Mouse (Mus musculus): ENCODE data around the gene Ssh1. TPM values are rescaled to one million over a fixed set of nuclear protein-coding genes. Genes with fewer than 3 reads are reported as not detected.

The Ssh1 gene
- polyA plus RNA-seq, 2 experiments: 4.9 to 6.7 TPM

- H3K9me3 ChIP-seq (ENCODE audit: control insufficient read depth, low read length): no peaks in the 10 kb centered on the region
- peak; percentile 69 to 76 (median 74) for DNase-seq (ENCODE audit: low read depth in 3 of 3, low spot score in 3 of 3)
- WGBS (ENCODE audit: insufficient replicate concordance): 5% methylated on average over 4 of the region's 4 CpGs
- TF ChIP-seq EP300 (IDR thresholded peaks at IDR 0.05; ENCODE audit: low read depth) (no peak), CTCF (IDR thresholded peaks at IDR 0.05; ENCODE audit: low read depth) (peak; percentile 99)
- ATAC-seq (ENCODE audit: insufficient read depth): peak; percentile 55; the same call in 1 of the 2 replicates
- H3K27me3 ChIP-seq (ENCODE audit: control insufficient read depth, insufficient read depth, low read length): no peaks in the 10 kb centered on the region
- no peak overlapping the region for H3K4me2 ChIP-seq (ENCODE audit: low read depth)
- H3K9ac ChIP-seq (replicated peaks): no peak overlapping the region
- no peak overlapping the region for H3K27ac ChIP-seq
- H3K36me3 ChIP-seq (replicated peaks; ENCODE audit: control insufficient read depth, insufficient read depth, low read depth): peaks cover 37% of the 10 kb centered on the region
- H3K4me3 ChIP-seq (ENCODE audit: insufficient read depth in 1 of 2, low read depth in 2 of 2, low read length in 2 of 2): no peak overlapping the region
- peaks cover 12 to 16% of the 10 kb centered on the region in 2 experiments for H3K4me1 ChIP-seq (replicated peaks; ENCODE audit: control insufficient read depth in 2 of 2, insufficient read depth in 2 of 2, low read length in 1 of 2)
Measured at GRCm38 (mm10) chr5:113956510-113956909, 37.2 kb downstream of the Ssh1 start.

GRCm38 (mm10) chr5:113955691-113956090 is 38.0 kb downstream of the Ssh1 start:
- Histone ChIP-seq H3K9me3 (ENCODE audit: control insufficient read depth, low read length) (no peaks in the 10 kb centered on the region), H3K36me3 (replicated peaks; ENCODE audit: control insufficient read depth, insufficient read depth, low read depth) (peaks cover 40% of the 10 kb centered on the region), H3K27me3 (ENCODE audit: control insufficient read depth, insufficient read depth, low read length) (no peaks in the 10 kb centered on the region), H3K9ac (replicated peaks) (no peak overlapping the region), H3K4me3 (ENCODE audit: insufficient read depth in 1 of 2, low read depth in 2 of 2, low read length in 2 of 2) (no peak overlapping the region), H3K4me2 (ENCODE audit: low read depth) (no peak overlapping the region), H3K4me1 (replicated peaks; ENCODE audit: control insufficient read depth in 2 of 2, insufficient read depth in 2 of 2, low read length in 1 of 2) (peaks cover 18 to 23% of the 10 kb centered on the region in 2 experiments), H3K27ac (no peak overlapping the region)
- WGBS (ENCODE audit: insufficient replicate concordance): 77% methylated on average over 8 of the region's 8 CpGs
- no peak for ATAC-seq (ENCODE audit: insufficient read depth)
- TF ChIP-seq CTCF (IDR thresholded peaks at IDR 0.05; ENCODE audit: low read depth): no peak
- TF ChIP-seq EP300 (IDR thresholded peaks at IDR 0.05; ENCODE audit: low read depth): no peak
- DNase-seq (ENCODE audit: low read depth in 3 of 3, low spot score in 3 of 3): no peak

GRCm38 (mm10) chr5:113955281-113955680 is 38.4 kb downstream of the Ssh1 start:
- ATAC-seq (ENCODE audit: insufficient read depth): no peak
- no peak overlapping the region for H3K27ac ChIP-seq
- peaks cover 18 to 23% of the 10 kb centered on the region in 2 experiments for H3K4me1 ChIP-seq (replicated peaks; ENCODE audit: control insufficient read depth in 2 of 2, insufficient read depth in 2 of 2, low read length in 1 of 2)
- peaks cover 44% of the 10 kb centered on the region for H3K36me3 ChIP-seq (replicated peaks; ENCODE audit: control insufficient read depth, insufficient read depth, low read depth)
- H3K9ac ChIP-seq (replicated peaks): no peak overlapping the region
- H3K27me3 ChIP-seq (ENCODE audit: control insufficient read depth, insufficient read depth, low read length): no peaks in the 10 kb centered on the region
- H3K4me3 ChIP-seq (ENCODE audit: insufficient read depth in 1 of 2, low read depth in 2 of 2, low read length in 2 of 2): no peak overlapping the region
- TF ChIP-seq EP300 (IDR thresholded peaks at IDR 0.05; ENCODE audit: low read depth) (no peak), CTCF (IDR thresholded peaks at IDR 0.05; ENCODE audit: low read depth) (no peak)
- 68% methylated on average over 5 of the region's 5 CpGs for WGBS (ENCODE audit: insufficient replicate concordance)
- no peaks in the 10 kb centered on the region for H3K9me3 ChIP-seq (ENCODE audit: control insufficient read depth, low read length)
- H3K4me2 ChIP-seq (ENCODE audit: low read depth): no peak overlapping the region
- no peak for DNase-seq (ENCODE audit: low read depth in 3 of 3, low spot score in 3 of 3)

- TF ChIP-seq EP300 (IDR thresholded peaks at IDR 0.05; ENCODE audit: low read depth): no peak
- TF ChIP-seq CTCF (IDR thresholded peaks at IDR 0.05; ENCODE audit: low read depth): peak; percentile 97
- H3K4me3 ChIP-seq (ENCODE audit: insufficient read depth in 1 of 2, low read depth in 2 of 2, low read length in 2 of 2): no peak overlapping the region
- peaks cover 53% of the 10 kb centered on the region for H3K36me3 ChIP-seq (replicated peaks; ENCODE audit: control insufficient read depth, insufficient read depth, low read depth)
- peaks cover 16 to 23% of the 10 kb centered on the region in 2 experiments for H3K4me1 ChIP-seq (replicated peaks; ENCODE audit: control insufficient read depth in 2 of 2, insufficient read depth in 2 of 2, low read length in 1 of 2)
- DNase-seq (ENCODE audit: low read depth in 3 of 3, low spot score in 3 of 3) (peak in 2 of 3 experiments; percentile 52 to 54), ATAC-seq (ENCODE audit: insufficient read depth) (no peak)
- no peak overlapping the region for H3K27ac ChIP-seq
- no peaks in the 10 kb centered on the region for H3K27me3 ChIP-seq (ENCODE audit: control insufficient read depth, insufficient read depth, low read length)
- no peak overlapping the region for H3K9ac ChIP-seq (replicated peaks)
- H3K9me3 ChIP-seq (ENCODE audit: control insufficient read depth, low read length): no peaks in the 10 kb centered on the region
- whole genome bisulfite sequencing (ENCODE audit: insufficient replicate concordance): 8% methylated on average over 7 of the region's 7 CpGs
- no peak overlapping the region for H3K4me2 ChIP-seq (ENCODE audit: low read depth)
Measured at GRCm38 (mm10) chr5:113954421-113954820, 39.3 kb downstream of the Ssh1 start.

GRCm38 (mm10) chr5:113952519-113952918 is 41.2 kb downstream of the Ssh1 start:
- Histone ChIP-seq H3K9me3 (ENCODE audit: control insufficient read depth, low read length) (no peaks in the 10 kb centered on the region), H3K27me3 (ENCODE audit: control insufficient read depth, insufficient read depth, low read length) (no peaks in the 10 kb centered on the region), H3K4me3 (ENCODE audit: insufficient read depth in 1 of 2, low read depth in 2 of 2, low read length in 2 of 2) (no peak overlapping the region), H3K4me1 (replicated peaks; ENCODE audit: control insufficient read depth in 2 of 2, insufficient read depth in 2 of 2, low read length in 1 of 2) (peaks cover 16 to 23% of the 10 kb centered on the region in 2 experiments), H3K9ac (replicated peaks) (peak overlapping the region; percentile 31; the same call in 1 of the 2 replicates), H3K4me2 (ENCODE audit: low read depth) (peak overlapping the region; percentile 57), H3K27ac (peak overlapping the region; percentile 69), H3K36me3 (replicated peaks; ENCODE audit: control insufficient read depth, insufficient read depth, low read depth) (peaks cover 60% of the 10 kb centered on the region)
- WGBS (ENCODE audit: insufficient replicate concordance): 8% methylated on average over 10 of the region's 10 CpGs
- TF ChIP-seq EP300 (IDR thresholded peaks at IDR 0.05; ENCODE audit: low read depth) (no peak), CTCF (IDR thresholded peaks at IDR 0.05; ENCODE audit: low read depth) (no peak)
- ATAC-seq (ENCODE audit: insufficient read depth) (no peak), DNase-seq (ENCODE audit: low read depth in 3 of 3, low spot score in 3 of 3) (no peak)
